Mouse (Mus musculus): ENCODE measurements at regions not wholly inside any gene's neighbourhood (a gene's known extent, or its start where the extent isn't known, plus 50 kb on each side); places are given as distances from the start of the nearest gene placed in this dataset.

- DNase-seq: no peak
These were observed 57.0 kb upstream of the Gnaq start for GRCm38 (mm10) chr19:16075512-16076086.

- no peak for DNase-seq
These were observed 57.6 kb upstream of the Gnaq start for GRCm38 (mm10) chr19:16075026-16075425.

GRCm38 (mm10) chr19:16067314-16067713 is 65.3 kb upstream of the Gnaq start:
- DNase-seq: no peak

GRCm38 (mm10) chr19:16064911-16065310 is 67.7 kb upstream of the Gnaq start:
- no peak for DNase-seq

GRCm38 (mm10) chr19:16063916-16064580 is 68.6 kb upstream of the Gnaq start:
- DNase-seq: peak; percentile 76

DNA sequence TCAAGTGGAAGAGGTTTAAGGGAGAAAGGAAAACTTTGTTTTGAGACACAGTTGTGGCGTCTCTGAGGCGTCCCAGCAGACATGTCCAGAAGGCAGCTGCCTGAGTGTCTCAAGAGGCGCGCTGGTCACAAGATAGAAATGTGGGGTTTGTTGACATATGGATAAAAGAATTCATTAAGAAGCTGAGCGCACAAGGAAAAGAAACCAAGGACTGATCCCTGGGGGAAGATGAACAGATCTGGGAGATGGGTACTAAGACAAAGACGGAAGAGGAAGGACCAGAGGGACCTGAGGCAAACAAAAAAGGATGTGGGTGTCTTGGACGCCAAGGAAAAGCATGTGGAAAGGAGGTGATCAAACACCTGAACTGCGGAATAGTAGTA is 69.1 kb upstream of the Gnaq start:
- no peak for DNase-seq

GRCm38 (mm10) chr19:16061821-16062220 is 70.8 kb upstream of the Gnaq start:
- DNase-seq: no peak

GRCm38 (mm10) chr19:16059026-16059425 is 73.6 kb upstream of the Gnaq start:
- DNase-seq: no peak

DNA sequence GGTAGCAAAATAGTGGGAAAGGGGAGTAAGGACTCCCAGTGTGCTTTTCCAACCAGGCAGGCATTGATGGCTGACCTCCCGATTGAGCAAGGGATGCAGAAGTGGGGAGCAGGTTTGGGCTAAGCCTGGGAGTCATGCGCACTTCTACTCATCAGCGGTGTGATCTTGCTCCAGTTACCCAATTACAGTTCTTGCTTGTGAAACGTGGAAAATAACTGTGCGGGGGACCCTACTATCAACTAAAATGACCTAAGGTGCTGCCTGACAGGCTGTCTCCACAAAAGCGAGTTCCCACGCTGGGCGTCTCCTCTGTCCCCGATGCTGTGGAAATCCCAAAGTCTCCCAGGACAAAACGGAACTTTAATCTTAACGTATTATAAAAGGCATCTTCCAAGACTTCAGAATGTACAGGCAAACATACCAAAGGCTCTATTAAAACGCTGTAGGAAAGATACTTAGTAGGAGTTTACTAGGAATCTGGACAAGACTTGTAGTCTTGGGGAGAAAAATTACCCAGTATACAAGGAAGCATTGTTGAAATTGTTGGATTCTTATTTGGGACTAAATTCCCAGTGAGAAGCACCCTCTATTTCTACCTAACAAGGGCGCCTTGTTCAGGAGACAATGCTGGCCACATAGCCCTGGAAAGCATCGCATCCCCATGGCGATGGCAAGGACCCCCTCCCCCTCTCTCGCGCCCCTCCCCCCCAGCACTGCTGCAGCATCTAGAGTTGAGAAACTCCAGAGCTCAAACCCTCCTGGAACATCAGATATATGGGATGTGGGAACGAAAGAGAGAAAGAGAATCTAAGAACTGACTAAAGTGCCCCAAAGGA is 65.6 kb upstream of the Cep78 start:
- DNase-seq: peak; percentile 14

DNA sequence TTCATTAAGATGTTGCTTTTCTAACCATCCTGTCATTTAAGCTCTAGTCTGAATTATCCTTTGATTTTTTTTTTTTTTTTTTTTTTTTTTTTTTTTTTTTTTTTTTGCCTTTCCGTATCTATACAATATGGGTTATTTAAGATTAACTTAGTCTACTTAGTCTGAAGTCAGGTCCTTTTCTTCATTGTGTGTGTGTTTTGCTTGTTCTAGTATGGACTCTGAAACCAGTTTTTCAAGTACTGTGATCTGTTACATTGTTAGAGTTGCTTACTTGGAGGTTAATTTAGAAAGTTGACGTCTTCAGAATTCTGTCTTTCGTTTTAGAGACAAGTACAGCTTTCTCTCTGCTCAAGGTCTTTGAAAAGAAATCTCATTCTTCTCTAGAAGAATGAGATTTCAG is 64.9 kb upstream of the Cep78 start:
- no peak for DNase-seq

DNA sequence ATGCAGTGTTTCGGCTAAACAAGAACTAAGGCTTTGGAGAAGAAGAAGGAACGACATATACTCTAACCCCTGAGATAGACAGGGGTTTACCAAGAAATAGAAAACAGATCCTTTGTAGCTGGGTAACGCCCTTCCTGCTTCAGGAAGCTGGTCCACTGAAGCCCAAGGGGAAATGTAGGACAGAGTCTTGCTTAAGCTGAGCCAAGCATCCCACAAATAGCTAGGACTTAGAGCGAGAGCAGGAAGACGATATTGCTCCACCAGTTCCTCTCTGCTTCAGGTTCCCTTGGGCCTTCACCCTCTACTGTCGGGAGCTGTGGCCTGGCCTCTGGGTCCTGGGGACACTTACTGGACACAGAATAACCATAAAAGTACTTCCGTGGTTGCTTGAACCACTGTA is 62.2 kb upstream of the Cep78 start:
- no peak for DNase-seq

GRCm38 (mm10) chr19:16045261-16045660 is 60.5 kb upstream of the Cep78 start:
- no peak for DNase-seq

- DNase-seq: no peak
These were observed 59.4 kb upstream of the Cep78 start for GRCm38 (mm10) chr19:16044169-16044568.

- DNase-seq: no peak
These were observed 58.2 kb upstream of the Cep78 start for GRCm38 (mm10) chr19:16043007-16043406.

GRCm38 (mm10) chr19:16041891-16042290 is 57.1 kb upstream of the Cep78 start:
- no peak for DNase-seq

- DNase-seq: no peak
These were observed 53.0 kb upstream of the Cep78 start for GRCm38 (mm10) chr19:16037806-16038205.
